Mouse (Mus musculus) adrenal gland, postnatal 4 days (tissue): ENCODE results near the gene Ankib1. TPM values are rescaled to one million over a fixed set of nuclear protein-coding genes. Genes with fewer than 3 reads are reported as not detected.

Experiments
- DNase-seq, 2 experiments: peaks; one replicate each; pipeline ENCODE4 v3.0.0; 2021 to 2022; ENCODE audit warnings: low spot score in 2 of 2, mixed read lengths in 2 of 2
- microRNA-seq: library from miRNA; unstranded; fragments of <30 nt; microRNA quantifications from one replicate; pipeline ENCODE4 v1.2.0, GENCODE M21; 2021
- total RNA-seq, 2 experiments: library from RNA; stranded (reverse); gene quantifications; 2 replicates each; pipeline ENCODE4 v1.2.3; 2021

The Ankib1 gene
- total RNA-seq, 2 experiments from 2014 or later: 63.6 to 69.1 TPM

- DNase-seq: no peak
These were observed 154.4 kb downstream of the Ankib1 start for GRCm38 (mm10) chr5:3648206-3648848.

DNA sequence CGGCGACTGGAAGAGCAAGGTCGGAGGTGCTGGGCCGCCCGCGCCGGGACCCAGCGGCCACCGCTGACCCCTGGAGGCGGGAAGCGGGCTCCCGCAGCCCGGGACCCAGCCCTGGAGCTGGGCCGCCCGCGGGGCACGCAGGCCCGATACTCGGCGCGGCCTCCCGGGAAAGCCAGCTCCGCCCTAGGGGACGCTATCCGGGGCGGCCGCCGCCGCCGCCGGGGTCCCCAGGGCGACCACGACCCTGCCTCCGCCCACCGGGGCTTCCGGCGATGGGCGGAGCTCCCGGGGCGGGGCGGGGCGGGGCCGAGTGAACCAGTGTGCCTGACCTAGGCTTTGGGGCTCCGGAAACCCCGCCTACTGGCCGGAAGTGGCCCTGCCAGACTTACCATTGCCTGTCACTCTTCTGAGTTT is 155.0 kb downstream of the Ankib1 start:
- peak; percentile 55 to 76 for DNase-seq

DNA sequence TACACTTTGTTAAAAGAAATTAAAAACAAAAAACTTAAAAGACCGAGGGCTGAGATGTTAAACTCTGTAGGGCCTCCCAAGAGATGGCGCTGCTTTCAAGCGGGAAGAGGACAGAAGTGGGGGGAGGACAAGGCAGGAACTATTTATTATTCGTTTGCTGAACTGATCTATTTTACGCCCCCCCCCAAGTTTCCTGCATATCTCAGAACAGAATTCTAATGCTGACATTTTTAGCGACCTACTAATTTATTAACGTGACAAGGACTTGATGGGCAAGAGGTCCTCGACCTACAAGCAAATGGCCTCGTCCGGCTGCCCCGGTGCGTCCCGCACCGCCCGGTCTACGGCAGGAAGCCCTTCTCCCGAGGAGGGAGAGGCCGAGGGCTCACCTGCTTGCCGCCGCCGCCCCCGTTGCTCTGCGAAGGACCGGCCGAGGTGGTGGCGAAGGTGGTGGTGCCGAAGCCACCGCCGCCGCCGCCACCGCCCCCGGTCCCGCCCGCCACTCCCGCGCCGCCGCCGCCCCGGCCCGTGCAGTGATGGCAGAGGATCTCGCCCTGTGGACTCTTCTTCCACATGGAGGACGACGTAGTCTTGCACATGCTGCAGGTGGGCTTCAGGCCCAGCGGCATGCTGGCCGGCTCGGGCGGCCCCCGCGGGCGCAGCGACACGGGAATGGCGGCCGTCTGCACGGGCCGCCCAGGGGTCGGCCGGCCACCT is 155.6 kb downstream of the Ankib1 start:
- peak; percentile 18 to 31 for DNase-seq

- no peak for DNase-seq
These were observed 156.2 kb downstream of the Ankib1 start for GRCm38 (mm10) chr5:3646539-3646938.

GRCm38 (mm10) chr5:3645326-3645725 is 157.4 kb downstream of the Ankib1 start:
- DNase-seq: no peak

DNA sequence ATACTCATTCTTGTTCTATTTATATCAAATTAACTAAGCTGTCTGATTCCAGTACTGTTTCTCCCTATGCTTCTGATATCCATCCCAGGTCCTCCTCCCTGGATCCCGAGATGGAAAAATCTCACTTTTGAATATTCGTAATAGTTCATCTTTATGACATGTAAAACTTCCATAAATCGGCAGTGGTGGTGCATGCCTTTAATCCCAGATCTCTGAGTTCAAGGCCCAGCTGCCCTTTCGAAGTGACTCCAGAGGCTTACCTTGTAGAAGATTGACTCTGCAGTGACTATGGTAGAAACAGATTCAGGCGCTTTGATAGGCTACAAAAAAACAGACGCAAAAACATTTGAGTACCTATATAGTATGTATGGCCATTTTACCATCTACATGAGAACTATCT is 158.1 kb downstream of the Ankib1 start:
- DNase-seq: no peak

Small RNA genes within 50 kb of the gene (microRNA-seq; reads per million reads assigned to microRNA genes)
- gene Gm22926: not detected
- gene Gm26238: not detected

Other genes with a start within 250 kb of the Ankib1 start
- 10 to 100 TPM in 1 of 2 experiments, 1 to 10 TPM in 1; 7.7 to 11.0 TPM for gene 1700109H08Rik, start 231.4 kb downstream of the Ankib1 start, total RNA-seq
- 10 to 100 TPM; 33.1 to 34.3 TPM for gene Pex1, start 206.9 kb downstream of the Ankib1 start, total RNA-seq
- gene Rbm48, start 206.3 kb downstream of the Ankib1 start, total RNA-seq: 10 to 100 TPM; 15.0 to 16.0 TPM
- not detected for gene Tmbim7, start 151.7 kb downstream of the Ankib1 start, total RNA-seq
- 100 to 1,000 TPM; 136 to 137 TPM for gene Gatad1, start 145.7 kb downstream of the Ankib1 start, total RNA-seq
- gene Krit1, start 259 bp upstream of the Ankib1 start, total RNA-seq: 10 to 100 TPM; 49.1 to 55.8 TPM
- not detected for gene Lrrd1, start 42.2 kb upstream of the Ankib1 start, total RNA-seq
- gene Mterf1a, start 91.0 kb upstream of the Ankib1 start, total RNA-seq: 10 to 100 TPM; 10.0 to 11.8 TPM
- 10 to 100 TPM; 79.4 to 81.4 TPM for gene Akap9, start 125.1 kb upstream of the Ankib1 start, total RNA-seq